Mouse (Mus musculus) CH12.LX (cell line): ENCODE results near the gene Tmtc1.

Experiments
- CTCF ChIP-seq, 2 experiments: IDR thresholded peaks in 1 of 2; conservative IDR thresholded peaks in 1 of 2; 2 replicates each; pipeline ENCODE4 v1.5.1; 2011 to 2012; ENCODE audit warnings: low read depth in 2 of 2, low read length in 2 of 2, improper control_type of control experiment in 1 of 2, inconsistent platforms in 1 of 2, mild to moderate bottlenecking in 1 of 2, moderate library complexity in 1 of 2
- NELFE ChIP-seq: IDR thresholded peaks from 2 replicates; pipeline ENCODE4 v1.6.1; 2011; ENCODE audit warnings: low read depth, low read length, improper control_type of control experiment
- NRF1 ChIP-seq: IDR thresholded peaks from 2 replicates; pipeline ENCODE4 v1.6.1; 2014; ENCODE audit warnings: low read depth, mild to moderate bottlenecking, inconsistent platforms, low read length, improper control_type of control experiment, moderate library complexity

DNA sequence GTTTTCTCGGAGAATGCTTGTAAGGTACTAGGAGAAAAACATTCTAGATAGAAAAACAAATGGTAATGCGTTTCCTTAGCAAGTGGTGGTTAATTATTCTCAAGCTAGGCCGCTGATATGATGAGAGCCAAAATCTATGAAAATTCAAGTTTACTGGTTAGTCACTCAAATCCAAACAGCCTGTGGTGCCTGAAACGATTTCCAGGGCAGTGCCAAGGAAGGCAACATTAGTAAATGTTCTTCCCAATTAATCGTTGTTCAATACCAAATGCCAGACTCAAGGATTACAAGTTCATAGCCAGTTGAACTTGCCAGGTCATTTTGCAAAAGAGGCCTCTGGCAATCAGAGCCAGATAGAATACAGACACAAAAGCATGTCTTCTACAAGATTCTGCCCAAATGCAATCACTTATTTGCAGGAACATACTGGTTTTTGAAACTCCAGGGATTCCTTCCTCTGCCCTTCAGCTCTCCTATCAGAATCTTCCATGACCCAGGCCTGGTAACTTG, 128.6 kb downstream of the Tmtc1 start:
- TF ChIP-seq NRF1: no peak
- no peak for TF ChIP-seq CTCF (conservative IDR thresholded peaks at IDR 0.05 in 1 of 2, IDR thresholded peaks at IDR 0.05 in 1 of 2; ENCODE audit: low read depth in 2 of 2, low read length in 2 of 2)
- no peak for TF ChIP-seq NELFE
